Mouse (Mus musculus) gastrocnemius, postnatal 10 days (tissue): Measurements from ENCODE around the gene Psip1. TPM values are rescaled to one million over a fixed set of nuclear protein-coding genes. Genes with fewer than 3 reads are reported as not detected.

Source experiments
- DNase-seq: peaks from one replicate; pipeline ENCODE4 v3.0.0; 2021; ENCODE audit warnings: mixed read lengths
- total RNA-seq, 2 experiments: library from RNA; stranded (reverse); gene quantifications; 2 replicates each; pipeline ENCODE4 v1.2.3; 2021

The Psip1 gene
- total RNA-seq, 2 experiments from 2014 or later, result 31.8 to 37.5 TPM

DNA sequence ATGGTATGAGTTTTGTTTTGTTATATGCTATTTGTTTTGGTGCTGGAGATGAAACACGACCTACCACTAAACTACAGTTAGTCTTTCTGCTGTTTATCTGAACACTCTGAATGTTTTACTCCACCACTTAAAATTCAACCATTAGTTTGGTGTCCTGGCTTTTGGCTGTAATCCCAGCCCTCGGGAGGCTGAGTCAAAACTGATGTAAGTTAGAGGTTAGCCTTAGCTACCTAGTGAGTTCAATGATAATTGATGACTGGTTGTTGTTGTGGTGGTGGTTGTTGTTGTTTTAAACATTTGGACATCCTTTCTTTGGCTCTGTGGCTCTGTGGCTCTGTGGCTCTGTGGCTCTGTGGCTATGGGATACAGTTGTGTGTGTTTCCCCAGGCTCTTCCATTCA, 67.5 kb downstream of the Psip1 start:
- no peak for DNase-seq

- no peak for DNase-seq
Measured at GRCm38 (mm10) chr4:83417820-83418186, 68.5 kb downstream of the Psip1 start.

GRCm38 (mm10) chr4:83417160-83417819, 69.0 kb downstream of the Psip1 start, which contains the start of gene Snapc3:
Gene Snapc3 (plus strand): TSS chr4:83417724.
- peak; percentile 94 for DNase-seq

DNA sequence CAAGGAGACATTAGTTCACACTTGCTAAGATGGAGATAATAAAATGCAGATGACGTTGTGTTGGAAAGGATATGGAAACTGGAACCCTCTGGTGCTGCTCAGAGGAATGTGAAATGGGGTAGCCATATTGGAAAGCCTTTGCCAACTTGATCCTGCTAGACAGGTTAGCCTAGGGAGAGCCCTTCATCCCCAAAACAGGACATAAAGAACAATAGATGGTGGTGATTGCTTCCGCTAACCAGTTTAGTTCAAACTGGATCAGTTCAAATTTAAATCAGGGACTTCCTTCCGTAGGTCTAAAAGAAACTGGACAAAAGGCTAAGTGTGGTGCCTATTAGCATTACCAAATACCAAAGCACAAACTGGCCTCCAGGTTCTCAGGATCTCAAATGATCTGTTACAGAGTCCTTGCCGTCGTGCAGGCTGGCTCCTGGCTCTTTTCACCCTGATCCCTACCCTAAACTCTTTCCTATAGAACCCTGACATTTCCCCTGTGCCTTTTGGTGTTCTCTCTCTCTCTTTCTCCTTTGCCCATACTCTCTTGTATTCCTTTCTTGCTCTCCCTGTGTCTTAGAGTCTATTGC, 71.9 kb downstream of the Psip1 start:
- no peak for DNase-seq

DNA sequence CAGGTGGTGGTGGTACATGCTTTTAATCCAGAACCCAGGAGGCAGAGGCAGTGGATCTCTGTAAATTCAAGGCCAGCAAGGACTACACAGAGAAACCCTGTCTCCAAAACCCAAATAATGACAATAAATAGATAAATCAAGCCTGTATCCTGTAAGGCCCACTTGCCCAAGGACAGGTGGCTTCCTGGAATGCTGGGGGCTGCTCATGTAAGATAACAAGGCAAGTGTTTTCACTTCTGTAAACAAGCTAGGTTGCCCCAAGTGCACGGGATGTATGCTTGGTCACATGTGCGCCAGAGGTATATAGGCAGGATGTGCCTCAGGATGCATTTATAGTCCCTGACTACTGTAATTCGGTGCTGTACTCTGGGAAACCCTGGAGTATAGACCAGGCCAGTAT, 74.2 kb downstream of the Psip1 start:
- DNase-seq, result no peak

- no peak for DNase-seq
Measured at GRCm38 (mm10) chr4:83409867-83410505, 76.3 kb downstream of the Psip1 start.

GRCm38 (mm10) chr4:83407688-83408087, 78.6 kb downstream of the Psip1 start:
- DNase-seq, result no peak

Other genes with a start within 250 kb of the Psip1 start
- 10 to 100 TPM in 1 of 2 experiments, 1 to 10 TPM in 1; 7.3 to 10.5 TPM for gene Ttc39b, start 162.2 kb downstream of the Psip1 start, total RNA-seq
- gene Snapc3, start 68.7 kb downstream of the Psip1 start, total RNA-seq, result 10 to 100 TPM; 16.4 to 19.0 TPM
- 1 to 10 TPM; 1.0 to 1.2 TPM for gene Ccdc171, start 39.1 kb upstream of the Psip1 start, total RNA-seq